Mouse (Mus musculus) liver, adult 2 months (tissue): ENCODE results near the gene Grhl3. TPM values are rescaled to one million over a fixed set of nuclear protein-coding genes. Genes with fewer than 3 reads are reported as not detected.

Experiments used
- DNase-seq: peaks from one replicate; pipeline ENCODE4 v3.0.0-alpha.2; 2011; ENCODE audit warnings: low read depth, low spot score; ENCODE audit errors: extremely low read depth
- H3K27ac ChIP-seq: fragments of 200-500 bp; replicated peaks from 2 replicates; pipeline ENCODE4 v1.5.1; 2012; ENCODE audit warnings: low read depth, mild to moderate bottlenecking, control low read depth, inconsistent platforms, low read length; ENCODE audit not compliant: insufficient read depth
- H3K27me3 ChIP-seq: fragments of 200-500 bp; 2 replicates; pipeline ENCODE4 v1.6.1; 2012; ENCODE audit warnings: mild to moderate bottlenecking, moderate library complexity, low read length, inconsistent platforms; ENCODE audit not compliant: control insufficient read depth, insufficient read depth
- H3K36me3 ChIP-seq: fragments of 200-500 bp; 2 replicates; pipeline ENCODE4 v1.6.1; 2012; ENCODE audit warnings: low read length, inconsistent platforms; ENCODE audit not compliant: control insufficient read depth, insufficient read depth
- H3K4me1 ChIP-seq: fragments of 200-500 bp; 2 replicates; pipeline ENCODE4 v1.6.1; 2011; ENCODE audit warnings: low read length; ENCODE audit not compliant: control insufficient read depth, insufficient read depth
- H3K4me3 ChIP-seq: fragments of 200-500 bp; 2 replicates; pipeline ENCODE4 v1.5.1; 2011; ENCODE audit warnings: low read depth, mild to moderate bottlenecking, control low read depth, low read length, moderate library complexity; ENCODE audit not compliant: insufficient read depth
- H3K79me2 ChIP-seq: fragments of 200-500 bp; 2 replicates; pipeline ENCODE4 v1.6.1; 2012; ENCODE audit warnings: inconsistent platforms, mild to moderate bottlenecking, low read length, moderate library complexity; ENCODE audit not compliant: control insufficient read depth, insufficient read depth
- H3K9ac ChIP-seq: fragments of 200-500 bp; 2 replicates; pipeline ENCODE4 v1.6.1; 2012; ENCODE audit warnings: low read depth, mild to moderate bottlenecking, control low read depth, inconsistent platforms, low read length
- CTCF ChIP-seq: fragments of 200-500 bp; IDR thresholded peaks from 2 replicates; pipeline ENCODE4 v1.5.1; 2011; ENCODE audit warnings: low read depth, low read length, control low read depth
- POLR2A ChIP-seq: fragments of 200-500 bp; IDR thresholded peaks from 2 replicates; pipeline ENCODE4 v1.6.1; 2011; ENCODE audit warnings: low read length, control low read depth; ENCODE audit not compliant: insufficient read depth; ENCODE audit errors: extremely low read depth
- WGBS: fragments of 180-500 bp; shearing (Covaris S2); methylation state at CpG from one replicate; pipeline ENCODE4 v1.1.7; 2018; 5-methylcytosine and 5-hydroxymethylcytosine counted together
- polyA plus RNA-seq: library from polyadenylated mRNA; depleted of rRNA; stranded (reverse); fragments of >200 nt; gene quantifications from 2 replicates; pipeline ENCODE4 v1.2.3, GENCODE M21; 2012
- total RNA-seq: library from RNA; depleted of rRNA; stranded (reverse); fragments of >200 nt; gene quantifications from 2 replicates; pipeline ENCODE4 v1.2.3, GENCODE M21; 2014

The Grhl3 gene
- total and polyA plus RNA-seq, 2 experiments = 0.04 to 0.09 TPM

- DNase-seq = no peak
- Histone ChIP-seq H3K4me1 (no peaks in the 10 kb centered on the region), H3K9ac (no peak overlapping the region), H3K27me3 (no peaks in the 10 kb centered on the region), H3K79me2 (no peaks in the 10 kb centered on the region), H3K27ac (no peak overlapping the region), H3K36me3 (no peaks in the 10 kb centered on the region), H3K4me3 (no peak overlapping the region)
- TF ChIP-seq POLR2A = no peak
- TF ChIP-seq CTCF = no peak
- 60% methylated on average over 12 of the region's 12 CpGs for WGBS
Measured at GRCm38 (mm10) chr4:135509515-135509914, 63.9 kb downstream of the Grhl3 start.

- Histone ChIP-seq H3K4me3 (no peak overlapping the region), H3K27me3 (no peaks in the 10 kb centered on the region), H3K27ac (no peak overlapping the region), H3K79me2 (no peaks in the 10 kb centered on the region), H3K4me1 (no peaks in the 10 kb centered on the region), H3K36me3 (no peaks in the 10 kb centered on the region), H3K9ac (no peak overlapping the region)
- peak; percentile 57 for DNase-seq
- TF ChIP-seq POLR2A (no peak), CTCF (peak; percentile 66; the same call in 1 of the 2 replicates)
- 23% methylated on average over 13 of the region's 13 CpGs for WGBS
Measured at GRCm38 (mm10) chr4:135508419-135509039, 64.9 kb downstream of the Grhl3 start.

- H3K79me2 ChIP-seq = no peaks in the 10 kb centered on the region
- H3K36me3 ChIP-seq = no peaks in the 10 kb centered on the region
- no peak overlapping the region for H3K4me3 ChIP-seq
- no peak overlapping the region for H3K27ac ChIP-seq
- TF ChIP-seq POLR2A (no peak), CTCF (0 out of 2 replicates have a peak, but pooled peaks have one; percentile 7)
- H3K27me3 ChIP-seq = no peaks in the 10 kb centered on the region
- DNase-seq = no peak
- no peak overlapping the region for H3K9ac ChIP-seq
- WGBS = 16% methylated on average over 22 of the region's 22 CpGs
- no peaks in the 10 kb centered on the region for H3K4me1 ChIP-seq
Measured at GRCm38 (mm10) chr4:135507547-135508350, 65.7 kb downstream of the Grhl3 start.

GRCm38 (mm10) chr4:135505794-135506193 lies 67.6 kb downstream of the Grhl3 start:
- H3K27me3 ChIP-seq = no peaks in the 10 kb centered on the region
- H3K27ac ChIP-seq = no peak overlapping the region
- no peaks in the 10 kb centered on the region for H3K4me1 ChIP-seq
- H3K4me3 ChIP-seq = no peak overlapping the region
- 71% methylated on average over 11 of the region's 11 CpGs for WGBS
- H3K79me2 ChIP-seq = no peaks in the 10 kb centered on the region
- H3K36me3 ChIP-seq = no peaks in the 10 kb centered on the region
- DNase-seq = no peak
- TF ChIP-seq CTCF (no peak), POLR2A (no peak)
- H3K9ac ChIP-seq = no peak overlapping the region

- no peaks in the 10 kb centered on the region for H3K79me2 ChIP-seq
- no peak for DNase-seq
- no peak overlapping the region for H3K9ac ChIP-seq
- H3K4me1 ChIP-seq = no peaks in the 10 kb centered on the region
- no peak overlapping the region for H3K27ac ChIP-seq
- no peak overlapping the region for H3K4me3 ChIP-seq
- no peaks in the 10 kb centered on the region for H3K27me3 ChIP-seq
- TF ChIP-seq CTCF = no peak
- TF ChIP-seq POLR2A = no peak
- 66% methylated on average over 4 of the region's 4 CpGs for WGBS
- no peaks in the 10 kb centered on the region for H3K36me3 ChIP-seq
Measured at GRCm38 (mm10) chr4:135501587-135501986, 71.8 kb downstream of the Grhl3 start.

GRCm38 (mm10) chr4:135499831-135500230 lies 73.6 kb downstream of the Grhl3 start:
- no peak for TF ChIP-seq CTCF
- no peak for TF ChIP-seq POLR2A
- Histone ChIP-seq H3K27ac (no peak overlapping the region), H3K4me1 (peaks cover 3% of the 10 kb centered on the region; the same call in 1 of the 2 replicates), H3K9ac (no peak overlapping the region), H3K79me2 (no peaks in the 10 kb centered on the region), H3K27me3 (no peaks in the 10 kb centered on the region), H3K4me3 (no peak overlapping the region), H3K36me3 (no peaks in the 10 kb centered on the region)
- WGBS = 89% methylated on average over 3 of the region's 3 CpGs
- no peak for DNase-seq
